Mouse (Mus musculus): Measurements from ENCODE around the gene Kif23. TPM values are rescaled to one million over a fixed set of nuclear protein-coding genes. Genes with fewer than 3 reads are reported as not detected.

Kif23 gene
- polyA plus RNA-seq, 1 experiment from 2014 or later: 16.2 TPM

GRCm38 (mm10) chr9:61965987-61966386 is 19.4 kb upstream of the Kif23 start:
- WGBS: 85% methylated on average over 7 of the region's 7 CpGs
- no peak overlapping the region for H3K27ac ChIP-seq (ENCODE audit: low read depth, low read length)
- H3K4me3 ChIP-seq (ENCODE audit: low read depth, low read length): no peak overlapping the region
- no peak for ATAC-seq
- H3K4me1 ChIP-seq (replicated peaks; ENCODE audit: control insufficient read depth, insufficient read depth, low read length): no peaks in the 10 kb centered on the region
- no peaks in the 10 kb centered on the region for H3K27me3 ChIP-seq (replicated peaks; ENCODE audit: control insufficient read depth, insufficient read depth, low read length)
- no peak overlapping the region for H3K9ac ChIP-seq (ENCODE audit: low read depth, low read length)
- H3K4me2 ChIP-seq (replicated peaks; ENCODE audit: low read depth): no peak overlapping the region
- TF ChIP-seq CTCF (IDR thresholded peaks at IDR 0.05; ENCODE audit: low read depth): no peak
- no peaks in the 10 kb centered on the region for H3K9me3 ChIP-seq (ENCODE audit: control insufficient read depth)
- H3K36me3 ChIP-seq (ENCODE audit: control insufficient read depth, insufficient read depth): no peaks in the 10 kb centered on the region

GRCm38 (mm10) chr9:61965411-61965930 is 18.9 kb upstream of the Kif23 start:
- Histone ChIP-seq H3K4me1 (replicated peaks; ENCODE audit: control insufficient read depth, insufficient read depth, low read length) (no peaks in the 10 kb centered on the region), H3K36me3 (ENCODE audit: control insufficient read depth, insufficient read depth) (no peaks in the 10 kb centered on the region), H3K4me2 (replicated peaks; ENCODE audit: low read depth) (no peak overlapping the region), H3K27ac (ENCODE audit: low read depth, low read length) (no peak overlapping the region), H3K9ac (ENCODE audit: low read depth, low read length) (no peak overlapping the region), H3K27me3 (replicated peaks; ENCODE audit: control insufficient read depth, insufficient read depth, low read length) (no peaks in the 10 kb centered on the region), H3K4me3 (ENCODE audit: low read depth, low read length) (no peak overlapping the region), H3K9me3 (ENCODE audit: control insufficient read depth) (no peaks in the 10 kb centered on the region)
- no peak; the same call in 1 of the 2 replicates for ATAC-seq
- 38% methylated on average over 4 of the region's 4 CpGs for WGBS
- TF ChIP-seq CTCF (IDR thresholded peaks at IDR 0.05; ENCODE audit: low read depth): peak; percentile 93

- Histone ChIP-seq H3K9ac (ENCODE audit: low read depth, low read length) (no peak overlapping the region), H3K36me3 (ENCODE audit: control insufficient read depth, insufficient read depth) (no peaks in the 10 kb centered on the region), H3K4me2 (replicated peaks; ENCODE audit: low read depth) (no peak overlapping the region), H3K27ac (ENCODE audit: low read depth, low read length) (no peak overlapping the region), H3K4me1 (replicated peaks; ENCODE audit: control insufficient read depth, insufficient read depth, low read length) (peaks cover 6% of the 10 kb centered on the region; the same call in 1 of the 2 replicates), H3K4me3 (ENCODE audit: low read depth, low read length) (no peak overlapping the region), H3K27me3 (replicated peaks; ENCODE audit: control insufficient read depth, insufficient read depth, low read length) (no peaks in the 10 kb centered on the region), H3K9me3 (ENCODE audit: control insufficient read depth) (no peaks in the 10 kb centered on the region)
- TF ChIP-seq CTCF (IDR thresholded peaks at IDR 0.05; ENCODE audit: low read depth): no peak
- ATAC-seq: no peak
- WGBS: 81% methylated on average over 6 of the region's 6 CpGs
Observed at GRCm38 (mm10) chr9:61963356-61963755, 16.8 kb upstream of the Kif23 start.

GRCm38 (mm10) chr9:61961181-61961580 is 14.6 kb upstream of the Kif23 start:
- Histone ChIP-seq H3K4me1 (replicated peaks; ENCODE audit: control insufficient read depth, insufficient read depth, low read length) (peaks cover 6% of the 10 kb centered on the region; the same call in 1 of the 2 replicates), H3K9ac (ENCODE audit: low read depth, low read length) (no peak overlapping the region), H3K27ac (ENCODE audit: low read depth, low read length) (no peak overlapping the region), H3K9me3 (ENCODE audit: control insufficient read depth) (no peaks in the 10 kb centered on the region), H3K36me3 (ENCODE audit: control insufficient read depth, insufficient read depth) (no peaks in the 10 kb centered on the region), H3K27me3 (replicated peaks; ENCODE audit: control insufficient read depth, insufficient read depth, low read length) (no peaks in the 10 kb centered on the region), H3K4me2 (replicated peaks; ENCODE audit: low read depth) (no peak overlapping the region), H3K4me3 (ENCODE audit: low read depth, low read length) (no peak overlapping the region)
- ATAC-seq: no peak
- 90% methylated on average over 4 of the region's 4 CpGs for WGBS
- no peak for TF ChIP-seq CTCF (IDR thresholded peaks at IDR 0.05; ENCODE audit: low read depth)

- no peaks in the 10 kb centered on the region for H3K9me3 ChIP-seq (ENCODE audit: control insufficient read depth)
- H3K4me3 ChIP-seq (ENCODE audit: low read depth, low read length): no peak overlapping the region
- no peak overlapping the region for H3K9ac ChIP-seq (ENCODE audit: low read depth, low read length)
- peaks cover 6% of the 10 kb centered on the region; the same call in 1 of the 2 replicates for H3K4me1 ChIP-seq (replicated peaks; ENCODE audit: control insufficient read depth, insufficient read depth, low read length)
- peak overlapping the region; percentile 41; the same call in 1 of the 2 replicates for H3K27ac ChIP-seq (ENCODE audit: low read depth, low read length)
- no peak overlapping the region for H3K4me2 ChIP-seq (replicated peaks; ENCODE audit: low read depth)
- WGBS: 31% methylated on average over 5 of the region's 5 CpGs
- H3K27me3 ChIP-seq (replicated peaks; ENCODE audit: control insufficient read depth, insufficient read depth, low read length): no peaks in the 10 kb centered on the region
- no peaks in the 10 kb centered on the region for H3K36me3 ChIP-seq (ENCODE audit: control insufficient read depth, insufficient read depth)
- ATAC-seq: peak; percentile 28; the same call in 1 of the 2 replicates
- no peak for TF ChIP-seq CTCF (IDR thresholded peaks at IDR 0.05; ENCODE audit: low read depth)
Observed at GRCm38 (mm10) chr9:61960753-61961152, 14.2 kb upstream of the Kif23 start.

GRCm38 (mm10) chr9:61959921-61960569 is 13.5 kb upstream of the Kif23 start:
- Histone ChIP-seq H3K4me3 (ENCODE audit: low read depth, low read length) (no peak overlapping the region), H3K27ac (ENCODE audit: low read depth, low read length) (peak overlapping the region; percentile 41; the same call in 1 of the 2 replicates), H3K4me1 (replicated peaks; ENCODE audit: control insufficient read depth, insufficient read depth, low read length) (peaks cover 6% of the 10 kb centered on the region; the same call in 1 of the 2 replicates), H3K9me3 (ENCODE audit: control insufficient read depth) (no peaks in the 10 kb centered on the region), H3K4me2 (replicated peaks; ENCODE audit: low read depth) (no peak overlapping the region), H3K36me3 (ENCODE audit: control insufficient read depth, insufficient read depth) (no peaks in the 10 kb centered on the region), H3K27me3 (replicated peaks; ENCODE audit: control insufficient read depth, insufficient read depth, low read length) (no peaks in the 10 kb centered on the region), H3K9ac (ENCODE audit: low read depth, low read length) (no peak overlapping the region)
- peak; percentile 67 for ATAC-seq
- no peak for TF ChIP-seq CTCF (IDR thresholded peaks at IDR 0.05; ENCODE audit: low read depth)
- 60% methylated on average over 1 of the region's 1 CpGs for WGBS

Measured in intestine, postnatal 0 days (tissue).